Mouse (Mus musculus) intestine, postnatal 0 days (tissue): Measurements from ENCODE around the gene Ephb1. TPM values are rescaled to one million over a fixed set of nuclear protein-coding genes. Genes with fewer than 3 reads are reported as not detected.

ENCODE experiments used
- ATAC-seq: fragments of 200-750 bp; cut with Nextera tagmentation; 2 replicates; pipeline ENCODE4 v1.8.0; 2017; ENCODE audit warnings: mild to moderate bottlenecking, moderate TSS enrichment, moderate library complexity
- H3K27ac ChIP-seq: fragments of 300-500 bp; sonication (generic); 2 replicates; pipeline ENCODE4 v1.5.1; 2014; ENCODE audit warnings: mild to moderate bottlenecking, low read depth, low read length, moderate library complexity
- H3K27me3 ChIP-seq: fragments of 300-500 bp; sonication (generic); replicated peaks from 2 replicates; pipeline ENCODE4 v1.6.1; 2014; ENCODE audit warnings: low read length, mixed read lengths; ENCODE audit not compliant: control insufficient read depth, insufficient read depth
- H3K36me3 ChIP-seq: fragments of 300-500 bp; sonication (generic); 2 replicates; pipeline ENCODE4 v1.6.1; 2014; ENCODE audit warnings: mild to moderate bottlenecking, moderate library complexity; ENCODE audit not compliant: control insufficient read depth, insufficient read depth
- H3K4me1 ChIP-seq: fragments of 300-500 bp; sonication (generic); replicated peaks from 2 replicates; pipeline ENCODE4 v1.6.1; 2014; ENCODE audit warnings: antibody characterized with exemption, low read length, mixed read lengths; ENCODE audit not compliant: control insufficient read depth, insufficient read depth
- H3K4me2 ChIP-seq: fragments of 300-500 bp; sonication (generic); replicated peaks from 2 replicates; pipeline ENCODE4 v1.6.1; 2014; ENCODE audit warnings: low read depth, mild to moderate bottlenecking, moderate library complexity
- H3K4me3 ChIP-seq: fragments of 300-500 bp; sonication (generic); 2 replicates; pipeline ENCODE4 v1.5.1; 2014; ENCODE audit warnings: low read depth, low read length
- H3K9ac ChIP-seq: fragments of 300-500 bp; sonication (generic); 2 replicates; pipeline ENCODE4 v1.6.1; 2014; ENCODE audit warnings: mild to moderate bottlenecking, low read depth, low read length
- H3K9me3 ChIP-seq: fragments of 300-500 bp; sonication (generic); 2 replicates; pipeline ENCODE4 v1.6.1; 2016; ENCODE audit warnings: mixed run types; ENCODE audit not compliant: control insufficient read depth
- CTCF ChIP-seq: sonication (generic); IDR thresholded peaks from 2 replicates; pipeline ENCODE4 v1.5.1; 2016; ENCODE audit warnings: low read depth, mild to moderate bottlenecking, control low read depth, antibody characterized with exemption, moderate library complexity
- WGBS: fragments of 180-500 bp; shearing (Covaris S2); extraction: QIAGEN DNeasy Blood & Tissue Kit; methylation state at CpG from one replicate; pipeline ENCODE4 v1.1.7; 2014; 5-methylcytosine and 5-hydroxymethylcytosine counted together
- polyA plus RNA-seq: library from polyadenylated mRNA; unstranded; fragments of >200 nt; fragmentation: Nextera tagmentation; extraction: Ambion mirVana; gene quantifications from 2 replicates; pipeline ENCODE4 v1.2.1, GENCODE M21; 2015

Gene Ephb1
- polyA plus RNA-seq, 1 experiment from 2014 or later = 1.3 TPM

- Histone ChIP-seq H3K4me1 (no peaks in the 10 kb centered on the region), H3K27ac (no peak overlapping the region), H3K9me3 (no peaks in the 10 kb centered on the region), H3K27me3 (no peaks in the 10 kb centered on the region), H3K4me2 (no peak overlapping the region), H3K36me3 (no peaks in the 10 kb centered on the region), H3K9ac (no peak overlapping the region), H3K4me3 (no peak overlapping the region)
- TF ChIP-seq CTCF = no peak
- ATAC-seq = no peak
- 77% methylated on average over 1 of the region's 1 CpGs for WGBS
Measured at GRCm38 (mm10) chr9:102314795-102315194, 39.7 kb downstream of the Ephb1 start.

- no peak for ATAC-seq
- 62% methylated on average over 3 of the region's 3 CpGs for WGBS
- H3K27ac ChIP-seq = no peak overlapping the region
- H3K4me3 ChIP-seq = no peak overlapping the region
- H3K4me2 ChIP-seq = no peak overlapping the region
- H3K27me3 ChIP-seq = no peaks in the 10 kb centered on the region
- no peak overlapping the region for H3K9ac ChIP-seq
- H3K36me3 ChIP-seq = no peaks in the 10 kb centered on the region
- H3K9me3 ChIP-seq = no peaks in the 10 kb centered on the region
- H3K4me1 ChIP-seq = no peaks in the 10 kb centered on the region
- TF ChIP-seq CTCF = no peak
Measured at GRCm38 (mm10) chr9:102310431-102310830, 44.1 kb downstream of the Ephb1 start.

- H3K4me3 ChIP-seq = no peak overlapping the region
Measured at GRCm38 (mm10) chr9:102309278-102309677, 45.2 kb downstream of the Ephb1 start.

GRCm38 (mm10) chr9:102307656-102308055 lies 46.8 kb downstream of the Ephb1 start:
- H3K36me3 ChIP-seq = no peaks in the 10 kb centered on the region
- whole genome bisulfite sequencing = 62% methylated on average over 4 of the region's 4 CpGs
- H3K9ac ChIP-seq = no peak overlapping the region
- H3K4me1 ChIP-seq = no peaks in the 10 kb centered on the region
- TF ChIP-seq CTCF = no peak
- no peak overlapping the region for H3K27ac ChIP-seq
- no peaks in the 10 kb centered on the region for H3K9me3 ChIP-seq
- no peak overlapping the region for H3K4me3 ChIP-seq
- no peak for ATAC-seq
- no peak overlapping the region for H3K4me2 ChIP-seq
- no peaks in the 10 kb centered on the region for H3K27me3 ChIP-seq

More at GRCm38 (mm10) chr9:102309278-102309677, 45.2 kb downstream of the Ephb1 start:
- Histone ChIP-seq H3K27ac (no peak overlapping the region), H3K27me3 (no peaks in the 10 kb centered on the region), H3K36me3 (no peaks in the 10 kb centered on the region), H3K4me2 (no peak overlapping the region), H3K9me3 (no peaks in the 10 kb centered on the region), H3K9ac (no peak overlapping the region), H3K4me1 (no peaks in the 10 kb centered on the region)
- WGBS = 80% methylated on average over 7 of the region's 7 CpGs
- no peak for ATAC-seq
- TF ChIP-seq CTCF = no peak

- ATAC-seq = no peak
- H3K9me3 ChIP-seq = no peaks in the 10 kb centered on the region
- no peak for TF ChIP-seq CTCF
- H3K9ac ChIP-seq = no peak overlapping the region
- 60% methylated on average over 1 of the region's 1 CpGs for WGBS
- H3K4me1 ChIP-seq = no peaks in the 10 kb centered on the region
- H3K27me3 ChIP-seq = no peaks in the 10 kb centered on the region
- H3K36me3 ChIP-seq = no peaks in the 10 kb centered on the region
- no peak overlapping the region for H3K4me2 ChIP-seq
- H3K27ac ChIP-seq = no peak overlapping the region
- H3K4me3 ChIP-seq = no peak overlapping the region
Measured at GRCm38 (mm10) chr9:102306645-102307415, 47.7 kb downstream of the Ephb1 start.

GRCm38 (mm10) chr9:102305432-102306100 lies 48.9 kb downstream of the Ephb1 start:
- Histone ChIP-seq H3K4me2 (no peak overlapping the region), H3K36me3 (no peaks in the 10 kb centered on the region), H3K4me1 (no peaks in the 10 kb centered on the region), H3K27ac (no peak overlapping the region), H3K4me3 (no peak overlapping the region), H3K9me3 (no peaks in the 10 kb centered on the region), H3K9ac (no peak overlapping the region), H3K27me3 (no peaks in the 10 kb centered on the region)
- WGBS = 79% methylated on average over 7 of the region's 7 CpGs
- TF ChIP-seq CTCF = no peak
- no peak for ATAC-seq
